Mouse (Mus musculus) lung, embryonic 16.5 days (tissue): Measurements from ENCODE around the gene Fen1. TPM values are rescaled to one million over a fixed set of nuclear protein-coding genes. Genes with fewer than 3 reads are reported as not detected.

Source experiments
- ATAC-seq: fragments of 200-750 bp; cut with Nextera tagmentation; 2 replicates; pipeline ENCODE4 v1.8.0; 2017; ENCODE audit warnings: low read depth, mild to moderate bottlenecking, moderate library complexity
- H3K27ac ChIP-seq: fragments of 300-500 bp; sonication (generic); 2 replicates; pipeline ENCODE4 v1.5.1; 2014; ENCODE audit warnings: mild to moderate bottlenecking, control low read depth, low read length
- H3K27me3 ChIP-seq: fragments of 300-500 bp; sonication (generic); 2 replicates; pipeline ENCODE4 v1.6.1; 2014; ENCODE audit warnings: low read depth, low read length, mixed read lengths; ENCODE audit not compliant: control insufficient read depth, insufficient read depth
- H3K36me3 ChIP-seq: fragments of 300-500 bp; sonication (generic); 2 replicates; pipeline ENCODE4 v1.6.1; 2014; ENCODE audit warnings: low read length; ENCODE audit not compliant: control insufficient read depth, insufficient read depth
- H3K4me1 ChIP-seq: fragments of 300-500 bp; sonication (generic); replicated peaks from 2 replicates; pipeline ENCODE4 v1.6.1; 2014; ENCODE audit warnings: low read length, mixed read lengths; ENCODE audit not compliant: control insufficient read depth, insufficient read depth
- H3K4me2 ChIP-seq: fragments of 300-500 bp; sonication (generic); 2 replicates; pipeline ENCODE4 v1.6.1; 2014; ENCODE audit warnings: low read depth, low read length, control low read depth
- H3K4me3 ChIP-seq: fragments of 300-500 bp; sonication (generic); 2 replicates; pipeline ENCODE4 v1.5.1; 2014; ENCODE audit warnings: mild to moderate bottlenecking, low read length, control low read depth
- H3K9ac ChIP-seq: fragments of 300-500 bp; sonication (generic); 2 replicates; pipeline ENCODE4 v1.6.1; 2014; ENCODE audit warnings: low read length, control low read depth
- H3K9me3 ChIP-seq: fragments of 300-500 bp; sonication (generic); 2 replicates; pipeline ENCODE4 v1.6.1; 2016; ENCODE audit warnings: low read length; ENCODE audit not compliant: control insufficient read depth
- WGBS: fragments of 180-500 bp; shearing (Covaris S2); extraction: QIAGEN DNeasy Blood & Tissue Kit; methylation state at CpG from one replicate; pipeline ENCODE4 v1.1.7; 2014; 5-methylcytosine and 5-hydroxymethylcytosine counted together
- polyA plus RNA-seq: library from polyadenylated mRNA; unstranded; fragments of >200 nt; fragmentation: Nextera tagmentation; extraction: Ambion mirVana; gene quantifications from 2 replicates; pipeline ENCODE4 v1.2.1, GENCODE M21; 2015

Gene Fen1
- 99.0 and 106 TPM in 2 replicates for polyA plus RNA-seq

GRCm38 (mm10) chr19:10203848-10204615 is at the start of gene Fen1, which contains the start of gene Tmem258:
Gene Fen1 (minus strand): TSS chr19:10204169.
Gene Tmem258 (plus strand): TSS chr19:10204014.
- under 1% methylated on average over 40 of the region's 40 CpGs for WGBS
- peaks cover 26% of the 10 kb centered on the region for H3K36me3 ChIP-seq
- peak within 1 kb of the TSS; percentile 72 for H3K4me3 ChIP-seq
- peaks cover 13% of the 10 kb centered on the region for H3K4me1 ChIP-seq
- H3K9ac ChIP-seq, result peak within 1 kb of the TSS; percentile 80
- no peaks in the 10 kb centered on the region for H3K9me3 ChIP-seq
- peak within 1 kb of the TSS; percentile 79 for H3K27ac ChIP-seq
- no peaks in the 10 kb centered on the region for H3K27me3 ChIP-seq
- H3K4me2 ChIP-seq, result peak within 1 kb of the TSS; percentile 76
- ATAC-seq, result peak; percentile 94

- H3K36me3 ChIP-seq, result no peaks in the 10 kb centered on the region
- peak; percentile 89 for ATAC-seq
- no peaks in the 10 kb centered on the region for H3K9me3 ChIP-seq
- 28% methylated on average over 20 of the region's 20 CpGs for WGBS
- H3K4me3 ChIP-seq, result no peak overlapping the region
- H3K27me3 ChIP-seq, result no peaks in the 10 kb centered on the region
- H3K4me1 ChIP-seq, result peaks cover 15% of the 10 kb centered on the region
- no peak overlapping the region for H3K4me2 ChIP-seq
- H3K27ac ChIP-seq, result no peak overlapping the region
- no peak overlapping the region for H3K9ac ChIP-seq
Observed at GRCm38 (mm10) chr19:10248128-10248527, 44.2 kb upstream of the Fen1 start.

GRCm38 (mm10) chr19:10247165-10247564 is 43.2 kb upstream of the Fen1 start:
- no peak overlapping the region for H3K27ac ChIP-seq
- peaks cover 15% of the 10 kb centered on the region for H3K4me1 ChIP-seq
- no peak for ATAC-seq
- no peaks in the 10 kb centered on the region for H3K36me3 ChIP-seq
- no peak overlapping the region for H3K9ac ChIP-seq
- 20% methylated on average over 6 of the region's 6 CpGs for WGBS
- no peak overlapping the region for H3K4me2 ChIP-seq
- H3K4me3 ChIP-seq, result no peak overlapping the region
- H3K9me3 ChIP-seq, result no peaks in the 10 kb centered on the region
- no peaks in the 10 kb centered on the region for H3K27me3 ChIP-seq

- ATAC-seq, result no peak
- 10% methylated on average over 3 of the region's 3 CpGs for WGBS
- Histone ChIP-seq H3K36me3 (no peaks in the 10 kb centered on the region), H3K9me3 (no peaks in the 10 kb centered on the region), H3K4me1 (peaks cover 26% of the 10 kb centered on the region), H3K27ac (no peak overlapping the region), H3K27me3 (no peaks in the 10 kb centered on the region), H3K9ac (no peak overlapping the region), H3K4me3 (no peak overlapping the region), H3K4me2 (no peak overlapping the region)
Observed at GRCm38 (mm10) chr19:10244183-10244582, 40.2 kb upstream of the Fen1 start.

- no peak overlapping the region for H3K9ac ChIP-seq
- H3K4me2 ChIP-seq, result no peak overlapping the region
- H3K4me1 ChIP-seq, result peaks cover 27% of the 10 kb centered on the region
- H3K27ac ChIP-seq, result no peak overlapping the region
- H3K9me3 ChIP-seq, result no peaks in the 10 kb centered on the region
- WGBS, result 28% methylated on average over 8 of the region's 8 CpGs
- H3K27me3 ChIP-seq, result no peaks in the 10 kb centered on the region
- no peak for ATAC-seq
- H3K36me3 ChIP-seq, result no peaks in the 10 kb centered on the region
- H3K4me3 ChIP-seq, result no peak overlapping the region
Observed at GRCm38 (mm10) chr19:10242916-10243315, 38.9 kb upstream of the Fen1 start.

- ATAC-seq, result peak; percentile 88
Observed at GRCm38 (mm10) chr19:10240654-10241305, 36.8 kb upstream of the Fen1 start, which contains the start of gene Myrf. Gene Myrf (minus strand): TSS chr19:10240748.

GRCm38 (mm10) chr19:10239975-10240653 is 36.1 kb upstream of the Fen1 start:
- Histone ChIP-seq H3K27ac (no peak overlapping the region), H3K9me3 (no peaks in the 10 kb centered on the region), H3K36me3 (no peaks in the 10 kb centered on the region), H3K4me3 (peak overlapping the region; percentile 51), H3K4me2 (peak overlapping the region; percentile 87), H3K9ac (peak overlapping the region; percentile 72), H3K27me3 (no peaks in the 10 kb centered on the region), H3K4me1 (peaks cover 18% of the 10 kb centered on the region)
- ATAC-seq, result peak; percentile 3; the same call in 1 of the 2 replicates
- WGBS, result 1% methylated on average over 26 of the region's 26 CpGs

More at GRCm38 (mm10) chr19:10240654-10241305, 36.8 kb upstream of the Fen1 start, which contains the start of gene Myrf:
- peak within 1 kb of the TSS; percentile 87 for H3K4me2 ChIP-seq
- H3K27me3 ChIP-seq, result no peaks in the 10 kb centered on the region
- H3K4me1 ChIP-seq, result peaks cover 18% of the 10 kb centered on the region
- no peaks in the 10 kb centered on the region for H3K9me3 ChIP-seq
- no peaks in the 10 kb centered on the region for H3K36me3 ChIP-seq
- H3K4me3 ChIP-seq, result peak within 1 kb of the TSS; percentile 51
- 7% methylated on average over 40 of the region's 43 CpGs for WGBS
- no peak within 1 kb of the TSS for H3K27ac ChIP-seq
- H3K9ac ChIP-seq, result peak within 1 kb of the TSS; percentile 72

- ATAC-seq, result no peak
- Histone ChIP-seq H3K27ac (no peak overlapping the region), H3K4me3 (peak overlapping the region; percentile 51), H3K4me2 (peak overlapping the region; percentile 87), H3K27me3 (no peaks in the 10 kb centered on the region), H3K4me1 (peaks cover 18% of the 10 kb centered on the region), H3K9me3 (no peaks in the 10 kb centered on the region), H3K9ac (no peak overlapping the region), H3K36me3 (no peaks in the 10 kb centered on the region)
- 37% methylated on average over 2 of the region's 2 CpGs for WGBS
Observed at GRCm38 (mm10) chr19:10239419-10239818, 35.5 kb upstream of the Fen1 start.

- Histone ChIP-seq H3K27me3 (no peaks in the 10 kb centered on the region), H3K4me2 (no peak overlapping the region), H3K4me1 (peaks cover 18% of the 10 kb centered on the region), H3K27ac (no peak overlapping the region), H3K9ac (no peak overlapping the region), H3K4me3 (no peak overlapping the region), H3K9me3 (no peaks in the 10 kb centered on the region), H3K36me3 (no peaks in the 10 kb centered on the region)
- WGBS, result 23% methylated on average over 3 of the region's 3 CpGs
- ATAC-seq, result peak; percentile 36
Observed at GRCm38 (mm10) chr19:10238477-10238876, 34.5 kb upstream of the Fen1 start.
